Mouse (Mus musculus) heart, adult 11 months (tissue): ENCODE results near the gene Arrb2.

Experiments
- DNase-seq: peaks from one replicate; pipeline ENCODE4 v3.0.0; 2022

Gene Arrb2

DNA sequence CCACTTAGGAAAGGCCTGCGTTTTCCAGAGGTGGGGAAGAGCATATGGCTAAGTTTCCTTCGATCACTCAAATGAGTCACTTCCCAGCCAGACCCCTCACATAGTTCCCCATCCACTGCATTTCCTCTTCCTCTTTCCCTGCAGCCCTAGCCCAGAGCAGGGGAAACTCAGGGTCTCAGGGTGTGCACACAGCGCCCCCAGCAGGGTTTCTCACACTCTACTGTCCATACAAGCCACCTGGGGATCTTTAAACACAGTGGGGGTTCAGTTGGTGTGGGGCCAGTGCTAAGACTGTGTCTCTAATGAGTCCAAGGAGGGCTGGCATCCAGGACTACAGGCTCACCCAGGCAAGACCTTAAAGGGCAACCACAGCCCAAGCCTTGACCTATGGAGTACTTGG lies 14.3 kb downstream of the Arrb2 start:
- peak; percentile 93 for DNase-seq

DNA sequence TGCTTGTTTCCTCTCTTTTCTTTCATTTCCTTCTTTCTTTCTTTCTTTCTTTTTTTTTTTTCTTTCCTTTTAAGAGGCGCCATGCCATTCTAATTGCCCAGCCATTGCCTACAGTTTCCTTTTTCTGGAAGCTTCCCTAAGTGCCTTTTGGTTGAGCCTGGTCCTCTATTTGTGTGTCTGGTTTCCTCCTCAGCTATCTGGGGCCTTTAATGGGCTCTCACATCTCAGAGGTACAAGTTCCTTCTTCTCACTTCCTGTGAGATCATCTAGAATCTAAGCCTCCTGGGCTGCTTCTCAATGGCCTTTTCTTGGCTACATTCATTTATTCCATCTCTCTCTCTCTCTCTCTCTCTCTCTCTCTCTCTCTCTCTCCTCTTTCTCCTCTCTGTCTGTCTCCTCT lies 14.9 kb downstream of the Arrb2 start:
- no peak for DNase-seq

GRCm38 (mm10) chr11:70450926-70451325 lies 18.5 kb downstream of the Arrb2 start:
- peak; percentile 90 for DNase-seq

- DNase-seq = peak; percentile 100
Observed at GRCm38 (mm10) chr11:70451797-70452498, 19.5 kb downstream of the Arrb2 start, which contains the start of gene Med11. Gene Med11, plus strand, starts transcription at chr11:70451919.

DNA sequence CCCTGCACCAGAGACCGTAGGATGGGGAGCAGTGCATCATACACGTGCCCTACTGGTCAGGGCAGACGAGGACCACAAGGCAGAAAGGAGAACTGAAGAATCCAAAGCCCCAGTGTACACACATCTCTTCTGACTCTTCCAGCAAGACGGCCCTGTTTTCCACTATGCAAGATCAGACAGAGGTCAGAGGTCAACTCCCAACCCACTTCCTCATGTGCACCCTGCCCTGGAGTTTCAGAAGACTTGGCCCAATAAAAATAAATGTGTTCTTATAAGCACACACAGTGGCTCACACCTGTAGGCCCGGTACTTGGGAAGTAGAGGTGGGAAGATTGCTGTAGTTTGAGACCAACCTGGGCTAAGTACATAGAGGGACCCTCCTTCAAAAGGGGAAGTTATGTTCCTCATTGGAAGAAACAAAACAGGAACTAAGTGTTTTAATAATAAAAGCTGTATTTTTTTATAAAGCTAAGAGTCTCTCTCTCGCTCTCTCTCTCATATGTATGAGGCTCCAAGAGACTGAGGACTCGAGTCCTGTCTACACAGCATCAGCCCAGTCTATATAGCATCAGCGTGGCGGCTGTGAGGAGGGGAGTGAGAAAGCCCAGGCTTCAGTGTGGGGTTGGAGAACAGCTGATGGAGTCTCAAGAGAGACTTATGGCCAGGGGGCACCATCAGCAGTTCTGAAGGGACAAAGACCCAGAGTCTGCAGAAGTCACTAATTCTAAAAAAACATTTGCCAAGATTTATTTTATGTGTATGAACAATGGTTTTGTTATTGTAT lies 21.0 kb downstream of the Arrb2 start:
- DNase-seq = peak; percentile 96

DNA sequence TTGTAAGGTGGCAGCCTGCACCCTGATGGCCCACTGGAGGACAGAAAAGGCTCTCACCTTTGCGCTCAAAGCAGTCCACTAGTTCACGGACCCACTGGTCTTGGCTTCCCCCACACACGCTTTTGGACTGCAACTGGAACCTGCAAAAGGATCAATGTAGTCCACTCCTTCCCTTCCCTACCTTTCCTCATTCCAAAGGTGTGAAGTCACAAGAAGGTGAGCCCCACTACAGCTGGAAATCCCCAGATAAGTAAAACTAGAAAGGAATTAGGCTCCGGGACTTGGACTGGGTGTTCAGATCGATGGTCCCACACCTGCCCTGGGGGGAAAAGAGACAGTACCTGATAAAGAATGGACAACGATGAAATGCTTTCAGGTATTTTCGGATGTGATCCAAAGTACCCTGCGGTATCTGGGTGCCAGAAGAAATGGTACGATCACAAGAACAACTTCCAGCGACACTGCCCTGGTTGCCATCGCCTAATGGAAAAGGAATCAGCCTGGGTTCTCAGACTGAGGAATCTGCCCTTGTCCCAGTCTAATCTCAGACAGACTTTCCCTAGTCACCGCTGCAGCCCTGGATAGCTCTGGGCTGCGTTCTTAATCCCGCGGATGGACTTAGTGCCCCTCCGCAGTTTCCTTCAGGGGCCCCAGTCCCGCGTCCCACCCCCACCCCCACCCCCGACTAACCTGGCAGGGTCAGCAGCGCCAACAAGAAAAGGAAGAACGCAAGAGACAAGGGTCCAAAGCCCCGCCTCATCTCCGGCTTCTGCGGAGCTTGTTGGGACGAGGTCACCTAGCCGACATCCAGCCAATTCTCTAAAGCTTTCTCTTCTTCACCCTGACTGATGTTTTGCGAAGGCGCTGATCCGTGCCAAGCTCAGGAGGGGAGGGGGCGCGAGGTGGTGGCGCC lies 26.5 kb downstream of the Arrb2 start, which contains the start of gene Zmynd15:
Zmynd15 (plus strand) TSS at position 746 of the 913 bp plus-strand sequence.
- DNase-seq = no peak

DNA sequence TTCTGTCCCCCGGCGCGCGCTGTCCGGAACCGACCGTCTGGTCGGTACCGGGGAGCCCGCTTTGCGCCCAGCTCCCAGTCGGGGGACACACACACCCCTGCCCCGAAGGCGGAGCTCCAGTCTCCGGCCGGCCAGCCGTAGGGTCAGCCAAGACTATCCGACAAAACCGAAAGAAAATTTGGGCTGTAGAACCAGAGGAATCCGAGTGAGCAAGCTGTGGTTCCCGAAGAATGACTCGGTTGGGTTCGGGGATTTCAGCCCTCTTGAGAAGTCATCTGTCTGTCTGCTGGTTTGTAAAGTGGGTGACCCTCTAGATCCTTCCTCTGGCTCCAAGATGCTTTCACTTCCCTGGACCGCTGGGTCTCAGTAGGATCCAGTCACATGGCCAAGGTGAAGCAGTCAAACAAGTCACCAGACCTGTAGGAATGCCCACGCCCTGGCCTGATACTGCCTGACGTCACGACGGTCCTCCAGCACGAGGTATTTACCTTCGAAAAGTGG lies 27.2 kb downstream of the Arrb2 start, which contains the start of gene Cxcl16:
Cxcl16 (minus strand) TSS at position 384 of the 501 bp plus-strand sequence.
- DNase-seq = peak; percentile 98

GRCm38 (mm10) chr11:70463970-70464369 lies 31.5 kb downstream of the Arrb2 start:
- peak; percentile 92 for DNase-seq

- DNase-seq = no peak
Observed at GRCm38 (mm10) chr11:70465211-70465610, 32.8 kb downstream of the Arrb2 start.

DNA sequence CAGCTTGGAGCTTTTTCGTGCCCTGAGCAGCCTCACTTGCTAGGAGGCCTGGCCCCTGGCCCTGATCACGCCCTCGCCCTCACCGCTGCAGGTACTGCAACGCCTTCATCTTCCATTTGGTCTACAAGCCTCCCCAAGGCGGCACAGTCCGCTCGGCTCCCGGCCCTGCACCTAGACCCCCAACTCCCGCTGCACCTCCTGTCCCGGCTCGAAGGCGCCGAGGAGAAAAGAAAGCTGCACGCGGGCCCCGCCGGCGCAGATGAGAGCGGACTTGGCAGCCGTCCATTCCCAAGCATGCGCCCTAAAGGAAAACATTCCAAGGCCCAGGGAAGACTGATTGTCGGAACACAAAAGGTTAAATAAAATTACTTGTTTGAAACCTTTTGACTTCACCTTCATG lies 33.4 kb downstream of the Arrb2 start:
- peak; percentile 92 for DNase-seq

GRCm38 (mm10) chr11:70467902-70468619 lies 35.6 kb downstream of the Arrb2 start:
- peak; percentile 93 for DNase-seq

GRCm38 (mm10) chr11:70469764-70470163 lies 37.3 kb downstream of the Arrb2 start:
- peak; percentile 80 for DNase-seq

GRCm38 (mm10) chr11:70472716-70473115 lies 40.3 kb downstream of the Arrb2 start:
- peak; percentile 91 for DNase-seq

DNA sequence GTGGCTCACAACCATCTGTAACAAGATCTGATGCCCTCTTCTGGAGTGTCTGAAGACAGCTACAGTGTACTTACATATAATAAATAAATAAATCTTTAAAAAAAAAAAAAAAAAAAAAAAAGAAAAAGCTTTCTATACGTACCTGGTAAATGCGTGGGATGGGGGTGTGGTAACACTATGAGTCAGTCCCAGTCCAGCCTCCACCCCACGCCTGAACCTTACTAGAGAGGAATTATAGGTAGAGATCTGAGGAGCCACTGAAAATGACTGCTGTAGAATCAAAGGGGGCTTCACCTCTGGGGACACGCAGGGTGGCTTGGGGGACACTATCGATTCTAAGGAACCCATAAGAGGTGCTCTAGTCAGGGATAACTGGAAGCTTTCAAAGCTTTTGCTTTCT lies 40.9 kb downstream of the Arrb2 start:
- DNase-seq = peak; percentile 81

DNA sequence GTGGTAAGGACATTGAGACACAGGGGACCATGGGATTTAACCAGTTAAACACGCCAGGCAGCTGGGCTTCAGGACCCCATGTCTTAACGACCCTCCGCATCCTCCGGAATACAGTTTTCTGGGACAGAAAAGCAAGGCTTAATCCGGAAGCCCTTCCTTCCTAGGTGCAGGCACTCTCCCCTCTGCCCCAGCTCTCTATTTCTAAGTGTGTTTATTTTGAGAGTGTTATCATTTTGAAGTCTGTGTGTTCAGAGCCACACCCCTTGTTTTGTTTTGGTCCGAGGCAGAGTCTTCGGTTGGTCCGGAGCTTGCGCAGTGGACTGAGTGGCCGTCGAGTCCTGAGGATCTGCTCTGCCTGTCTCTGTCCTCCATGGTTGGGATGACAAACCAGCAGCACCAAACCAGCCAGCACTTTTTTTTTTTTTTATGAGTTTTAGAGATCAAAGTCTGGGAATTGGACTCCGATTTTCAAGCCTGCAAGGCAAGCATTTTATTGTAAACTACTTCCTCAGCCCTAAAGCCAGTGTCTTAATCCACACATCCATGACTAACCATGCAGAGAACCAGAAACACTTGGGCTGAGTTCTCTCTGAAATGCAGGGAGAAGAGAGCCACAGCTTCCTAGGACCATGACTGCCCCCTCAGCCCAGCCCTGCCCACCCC lies 42.6 kb downstream of the Arrb2 start:
- DNase-seq = no peak

DNA sequence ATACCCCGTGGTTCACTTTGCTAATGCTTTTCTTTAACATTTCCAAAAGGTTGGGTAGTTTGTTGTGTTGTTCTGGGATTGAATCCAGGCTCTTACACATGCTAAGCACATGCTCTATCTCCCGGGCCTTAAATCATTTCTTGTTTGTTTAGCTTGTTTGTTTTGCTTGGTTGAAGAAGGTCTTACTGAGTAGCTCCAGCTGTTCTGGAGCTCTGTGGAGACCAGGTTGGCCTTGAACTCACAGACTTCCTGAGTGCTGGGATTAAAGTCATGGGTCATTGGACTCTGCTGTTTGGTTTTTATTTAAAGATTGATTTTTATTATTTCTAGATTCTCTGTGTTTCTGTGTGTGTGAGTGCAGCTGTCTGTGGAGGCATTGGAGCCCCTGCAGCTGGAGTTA lies 53.1 kb downstream of the Arrb2 start:
- DNase-seq = no peak

DNA sequence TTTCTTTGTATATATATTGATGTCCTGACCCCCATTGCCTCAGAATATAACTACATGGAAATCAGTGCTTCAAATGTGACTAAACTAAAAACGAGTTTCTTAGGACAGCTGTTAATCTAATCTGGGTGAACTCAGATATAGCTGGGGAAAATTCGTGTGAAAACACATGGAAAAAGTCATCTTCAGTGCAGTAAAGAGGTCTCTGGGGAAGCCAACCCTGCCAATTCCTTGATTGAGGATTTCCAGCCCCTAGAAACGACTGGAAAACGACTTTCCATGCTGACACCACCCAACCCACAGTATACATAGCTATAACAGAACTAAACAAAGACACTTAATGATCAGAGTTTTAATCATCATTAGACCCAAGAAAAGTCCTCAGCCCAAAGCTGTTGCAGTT lies 55.4 kb downstream of the Arrb2 start:
- DNase-seq = peak; percentile 95

- peak; percentile 97 for DNase-seq
Observed at GRCm38 (mm10) chr11:70489138-70489537, 56.7 kb downstream of the Arrb2 start.

DNA sequence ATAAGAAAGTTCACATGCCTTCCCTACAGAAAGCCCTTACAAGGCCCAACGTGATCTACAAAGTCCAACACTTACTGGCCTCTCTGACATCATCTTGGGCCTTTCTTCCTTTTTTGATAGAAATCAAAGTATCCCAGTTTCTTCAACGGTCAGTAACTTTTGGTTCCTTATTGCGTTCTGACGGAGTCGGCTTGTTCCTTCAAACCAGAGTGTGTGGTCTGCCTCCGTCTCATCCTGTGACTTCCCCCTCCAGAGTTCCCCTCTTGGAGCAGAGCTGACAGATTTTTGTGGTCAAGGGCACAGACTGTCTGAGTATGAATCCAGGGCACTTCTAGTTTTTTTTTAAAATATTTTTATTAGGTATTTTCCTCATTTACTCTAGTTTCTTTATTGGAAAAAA lies 57.2 kb downstream of the Arrb2 start:
- peak; percentile 97 for DNase-seq
